Mouse (Mus musculus) brown adipose tissue, adult 24 weeks (tissue): ENCODE results near the gene Plcxd1. TPM values are rescaled to one million over a fixed set of nuclear protein-coding genes. Genes with fewer than 3 reads are reported as not detected.
"Not testable (repeated sequence)": the region's sequence is repeated elsewhere in the genome, so short reads cannot be mapped to it uniquely, and the experiment has no call there.

ENCODE experiments used
- H3K27ac ChIP-seq: fragments of 200-500 bp; replicated peaks from 2 replicates; pipeline ENCODE4 v1.5.1; 2012; ENCODE audit warnings: low read depth, mild to moderate bottlenecking, low read length
- H3K4me1 ChIP-seq: fragments of 200-500 bp; 2 replicates; pipeline ENCODE4 v1.6.1; 2012; ENCODE audit warnings: low read length, mixed read lengths; ENCODE audit not compliant: control insufficient read depth, insufficient read depth, insufficient read length
- H3K4me3 ChIP-seq: fragments of 200-500 bp; 2 replicates; pipeline ENCODE4 v1.5.1; 2012; ENCODE audit warnings: low read depth, mild to moderate bottlenecking, low read length, moderate library complexity; ENCODE audit not compliant: insufficient read depth
- polyA plus RNA-seq: library from polyadenylated mRNA; stranded (reverse); fragments of >200 nt; gene quantifications from 2 replicates; pipeline ENCODE4 v1.2.4, GENCODE M21; 2012; ENCODE audit not compliant: missing spikeins, insufficient read depth, insufficient read length

Gene Plcxd1
- polyA plus RNA-seq = not detected in 2 replicates

- Histone ChIP-seq H3K27ac (no peak within 1 kb of the TSS), H3K4me3 (no peak within 1 kb of the TSS), H3K4me1 (peaks cover 10% of the 10 kb centered on the region)
These were observed at the start of gene Plcxd1 for GRCm38 (mm10) chr5:110099656-110100580. Plcxd1 (plus strand) TSS chr5:110099969.

- no peaks in the 10 kb centered on the region for H3K4me1 ChIP-seq
- H3K27ac ChIP-seq = peak overlapping the region; percentile 87
- H3K4me3 ChIP-seq = peak overlapping the region; percentile 99
These were observed 41.9 kb upstream of the Plcxd1 start for GRCm38 (mm10) chr5:110057637-110058408.

DNA sequence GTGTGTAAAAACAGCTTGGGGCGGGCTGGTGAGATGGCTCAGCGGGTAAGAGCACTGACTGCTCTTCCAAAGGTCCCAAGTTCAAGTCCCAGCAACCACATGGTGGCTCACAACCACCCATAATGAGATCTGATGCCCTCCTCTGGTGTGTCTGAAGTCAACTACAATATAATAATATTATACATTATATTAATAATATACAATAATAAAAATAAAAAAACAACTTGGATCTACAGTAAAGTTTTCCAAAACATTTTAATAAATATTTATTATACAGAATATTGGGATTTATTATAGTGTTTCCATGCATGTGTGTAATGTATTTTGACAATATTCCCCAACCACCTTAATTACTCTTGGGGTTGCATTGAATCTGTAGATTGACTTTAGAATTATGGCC lies 27.4 kb upstream of the Plcxd1 start, which contains the start of gene Gm17655:
TSS of gene Gm17655 (minus strand) at position 101 of the 400 bp plus-strand sequence.
- not testable (repeated sequence) for H3K27ac ChIP-seq, H3K4me1 ChIP-seq, H3K4me3 ChIP-seq

- no peaks in the 10 kb centered on the region for H3K4me1 ChIP-seq
- no peak overlapping the region for H3K4me3 ChIP-seq
- H3K27ac ChIP-seq = no peak overlapping the region
These were observed 16.8 kb upstream of the Plcxd1 start for GRCm38 (mm10) chr5:110082961-110083360.

- Histone ChIP-seq H3K4me3 (no peak overlapping the region), H3K27ac (no peak overlapping the region), H3K4me1 (no peaks in the 10 kb centered on the region)
These were observed 13.5 kb upstream of the Plcxd1 start for GRCm38 (mm10) chr5:110086161-110086866.

DNA sequence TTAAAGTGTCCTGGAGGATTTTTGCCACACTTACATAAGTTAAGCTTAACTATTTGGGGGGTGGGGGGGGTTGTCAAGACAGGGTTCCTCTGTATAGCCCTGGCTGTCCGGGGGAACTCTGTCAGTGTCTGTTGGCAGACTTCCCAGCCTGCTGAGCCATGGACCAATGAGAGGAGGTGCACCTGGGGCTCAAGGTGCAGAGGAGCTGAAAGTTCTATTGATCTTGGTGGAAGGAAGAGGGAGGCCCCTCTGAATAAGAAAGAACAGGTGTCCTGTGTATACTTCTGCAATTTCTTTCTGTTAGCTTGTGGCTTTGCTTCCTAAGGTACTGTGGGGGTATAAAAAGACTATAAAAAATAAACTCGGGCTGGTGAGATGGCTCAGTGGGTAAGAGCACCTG lies 8.2 kb upstream of the Plcxd1 start:
- H3K4me1 ChIP-seq = no peaks in the 10 kb centered on the region
- H3K27ac ChIP-seq = no peak overlapping the region
- H3K4me3 ChIP-seq = no peak overlapping the region

- Histone ChIP-seq H3K27ac (no peak within 1 kb of the TSS), H3K4me1 (no peaks in the 10 kb centered on the region), H3K4me3 (peak within 1 kb of the TSS; percentile 75)
These were observed 5.5 kb upstream of the Plcxd1 start, which contains the start of gene Gm35315 for GRCm38 (mm10) chr5:110094030-110094846. Gm35315 (minus strand) TSS chr5:110094420.

GRCm38 (mm10) chr5:110094847-110095213 lies 4.9 kb upstream of the Plcxd1 start:
- no peak overlapping the region for H3K27ac ChIP-seq
- peak overlapping the region; percentile 75 for H3K4me3 ChIP-seq
- H3K4me1 ChIP-seq = no peaks in the 10 kb centered on the region

DNA sequence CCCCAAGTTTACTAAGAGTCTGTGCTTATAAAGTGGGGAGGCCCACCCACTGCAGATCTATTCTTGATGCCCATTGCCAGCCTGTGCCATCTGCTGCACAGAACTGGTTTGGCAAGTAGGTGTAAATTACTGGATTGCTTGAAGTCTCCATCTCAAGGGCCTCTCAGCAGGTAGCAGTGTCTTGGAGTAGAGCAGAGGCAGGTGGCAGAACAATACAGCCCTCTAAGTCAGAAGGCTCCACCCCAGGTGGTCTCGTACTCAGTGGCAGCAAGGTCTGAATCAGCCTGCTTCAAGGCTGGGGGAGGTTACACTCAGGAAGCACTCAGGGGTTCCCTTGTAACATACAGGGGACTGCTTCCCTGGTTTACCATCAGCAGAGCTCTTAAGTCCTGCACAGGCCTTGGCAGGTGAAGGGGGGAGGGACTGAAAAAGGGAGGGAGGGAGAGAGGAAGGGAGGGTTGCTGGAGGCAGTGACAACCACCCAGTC lies 735 bp upstream of the Plcxd1 start:
- Histone ChIP-seq H3K27ac (no peak overlapping the region), H3K4me3 (no peak overlapping the region), H3K4me1 (peaks cover 10% of the 10 kb centered on the region)

DNA sequence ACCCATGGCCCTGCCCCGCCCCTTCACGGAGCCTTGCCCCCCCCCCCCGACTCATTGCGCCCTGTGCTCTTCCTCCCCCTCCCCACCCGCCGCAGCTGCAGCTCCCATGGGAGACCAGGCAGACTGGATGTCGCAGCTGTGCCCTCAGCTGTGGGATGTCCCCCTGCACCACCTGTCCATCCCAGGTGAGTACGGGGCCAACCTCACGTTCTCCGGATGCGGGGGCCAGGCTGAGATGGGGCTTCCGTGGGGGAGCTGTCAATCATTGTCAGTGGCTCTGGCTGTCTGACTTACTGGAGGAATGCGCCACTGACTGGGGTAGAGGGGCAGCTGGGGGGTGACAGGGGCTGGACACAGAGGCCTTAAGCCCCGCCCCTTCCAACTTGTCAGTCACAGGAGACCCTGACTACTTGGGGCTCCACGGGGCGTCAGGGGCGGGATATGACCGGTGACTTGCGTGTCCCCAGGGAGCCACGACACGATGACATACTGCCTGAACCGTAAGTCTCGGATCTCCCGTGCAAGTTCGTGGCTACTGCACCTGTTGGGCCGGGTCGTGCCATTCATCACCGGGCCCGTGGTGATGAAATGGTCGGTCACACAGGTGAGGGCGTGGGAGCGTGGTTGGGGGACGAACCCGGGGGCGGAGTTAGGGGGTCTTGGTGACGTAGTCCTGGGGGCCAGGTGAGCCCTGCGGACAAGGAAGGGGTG lies 1.3 kb downstream of the Plcxd1 start:
- Histone ChIP-seq H3K27ac (no peak overlapping the region), H3K4me1 (peaks cover 10% of the 10 kb centered on the region), H3K4me3 (peak overlapping the region; percentile 44)

DNA sequence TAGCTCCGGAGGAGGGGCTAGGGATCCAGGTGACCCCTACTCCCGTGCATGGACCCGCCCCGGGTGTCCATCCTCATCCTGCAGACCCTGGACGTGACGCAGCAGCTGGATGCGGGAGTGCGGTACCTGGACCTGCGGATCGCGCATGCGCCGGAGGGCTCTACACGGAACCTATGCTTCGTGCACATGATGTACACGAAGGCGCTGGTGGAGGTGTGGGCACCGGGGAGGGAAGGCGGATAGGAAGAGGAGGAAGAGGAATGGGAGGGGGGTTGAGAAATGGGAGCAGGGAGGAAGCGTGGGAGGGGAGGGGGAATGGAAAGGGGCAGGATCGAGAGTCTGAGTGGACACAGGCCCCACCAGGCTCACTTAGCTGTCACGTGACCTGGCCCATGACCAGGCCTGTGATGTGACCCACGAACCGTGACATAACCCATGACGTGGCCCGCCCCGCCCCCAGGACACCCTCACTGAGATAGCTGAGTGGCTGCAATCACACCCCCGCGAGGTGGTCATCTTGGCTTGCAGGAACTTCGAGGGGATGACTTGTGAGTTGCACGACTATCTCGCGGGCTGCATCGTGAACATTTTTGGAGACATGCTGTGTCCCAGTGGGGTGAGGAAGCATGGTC lies 2.1 kb downstream of the Plcxd1 start:
- Histone ChIP-seq H3K4me1 (peaks cover 10% of the 10 kb centered on the region), H3K27ac (no peak overlapping the region), H3K4me3 (peak overlapping the region; percentile 12)

DNA sequence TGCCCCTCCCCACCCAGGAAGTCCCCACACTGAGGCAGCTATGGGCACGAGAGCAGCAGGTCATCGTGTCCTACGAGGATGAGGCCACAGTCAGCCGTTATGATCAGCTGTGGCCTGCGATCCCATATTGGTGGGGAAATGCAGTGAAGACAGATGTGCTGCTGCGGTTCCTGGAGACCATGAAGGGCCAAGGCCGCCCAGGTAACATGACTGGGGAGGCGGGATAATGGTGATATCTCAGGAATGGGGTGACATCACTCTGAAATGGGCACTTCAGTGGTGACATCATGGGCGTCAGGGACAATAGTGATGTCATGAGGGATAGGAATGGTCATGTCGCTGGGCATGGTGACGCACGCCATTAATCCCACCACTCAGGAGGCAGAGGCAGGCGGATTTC lies 2.7 kb downstream of the Plcxd1 start:
- no peak overlapping the region for H3K4me3 ChIP-seq
- peaks cover 10% of the 10 kb centered on the region for H3K4me1 ChIP-seq
- no peak overlapping the region for H3K27ac ChIP-seq

DNA sequence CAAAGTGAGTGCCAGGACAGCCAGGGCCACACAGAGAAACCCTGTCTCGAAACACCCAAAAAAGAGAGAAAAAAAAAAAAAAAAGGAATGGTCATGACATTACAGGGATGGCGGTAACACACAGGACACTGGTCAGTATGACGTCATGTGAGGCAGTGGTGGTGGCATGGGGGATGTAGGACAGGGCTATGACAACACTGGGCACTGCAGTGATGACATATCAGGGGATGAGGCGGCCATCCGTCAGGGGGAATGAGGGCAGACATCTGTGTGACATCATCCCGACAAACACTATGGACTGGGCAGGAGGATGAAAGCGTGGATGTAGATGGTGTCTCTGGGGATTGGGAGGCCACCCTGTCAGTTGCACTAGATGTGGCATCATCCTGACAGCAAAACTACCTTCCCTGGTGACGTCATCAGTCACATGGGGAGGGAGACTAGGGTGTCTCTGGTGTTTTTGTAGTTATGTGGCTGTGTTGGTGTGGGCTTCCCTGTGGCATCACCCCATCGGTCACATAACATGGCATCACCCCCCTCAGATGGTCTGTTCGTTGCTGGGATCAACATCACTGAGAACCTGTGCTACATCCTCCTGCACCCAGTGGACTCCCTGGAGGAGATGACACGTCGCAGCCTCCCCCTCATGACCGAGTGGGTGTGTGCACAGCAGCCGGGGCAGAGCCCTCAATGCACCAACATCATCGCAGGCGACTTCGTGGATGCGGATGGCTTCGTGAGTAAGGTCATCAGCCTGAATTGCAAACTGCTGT lies 3.3 kb downstream of the Plcxd1 start:
- no peak overlapping the region for H3K27ac ChIP-seq
- peaks cover 10% of the 10 kb centered on the region for H3K4me1 ChIP-seq
- no peak overlapping the region for H3K4me3 ChIP-seq
